Mouse (Mus musculus) E14TG2a.4 (cell line): ENCODE measurements around the gene Kctd8.

Experiments used
- H3K27me3 ChIP-seq: 2 replicates; pipeline ENCODE4 v1.6.1; 2014; ENCODE audit warnings: low read length, control low read depth; ENCODE audit not compliant: insufficient read depth
- H3K36me3 ChIP-seq: 2 replicates; pipeline ENCODE4 v1.6.1; 2014; ENCODE audit warnings: low read length, control low read depth; ENCODE audit not compliant: insufficient read depth
- H3K4me1 ChIP-seq: replicated peaks from 2 replicates; pipeline ENCODE4 v1.6.1; 2014; ENCODE audit warnings: low read depth, low read length, control low read depth
- H3K4me3 ChIP-seq: replicated peaks from 2 replicates; pipeline ENCODE4 v1.5.1; 2014; ENCODE audit warnings: mild to moderate bottlenecking, low read length
- H3K9me3 ChIP-seq: 2 replicates; pipeline ENCODE4 v1.6.1; 2014; ENCODE audit warnings: low read length, control low read depth
- CTCF ChIP-seq: conservative IDR thresholded peaks from 2 replicates; pipeline ENCODE4 v1.5.1; 2014; ENCODE audit warnings: low read length
- NANOG ChIP-seq: IDR thresholded peaks from 2 replicates; pipeline ENCODE4 v1.6.1; 2014; ENCODE audit warnings: borderline replicate concordance, low read length, mixed read lengths
- POU5F1 ChIP-seq: IDR thresholded peaks from 2 replicates; pipeline ENCODE4 v1.6.1; 2014; ENCODE audit warnings: low read length, borderline replicate concordance

Gene Kctd8

DNA sequence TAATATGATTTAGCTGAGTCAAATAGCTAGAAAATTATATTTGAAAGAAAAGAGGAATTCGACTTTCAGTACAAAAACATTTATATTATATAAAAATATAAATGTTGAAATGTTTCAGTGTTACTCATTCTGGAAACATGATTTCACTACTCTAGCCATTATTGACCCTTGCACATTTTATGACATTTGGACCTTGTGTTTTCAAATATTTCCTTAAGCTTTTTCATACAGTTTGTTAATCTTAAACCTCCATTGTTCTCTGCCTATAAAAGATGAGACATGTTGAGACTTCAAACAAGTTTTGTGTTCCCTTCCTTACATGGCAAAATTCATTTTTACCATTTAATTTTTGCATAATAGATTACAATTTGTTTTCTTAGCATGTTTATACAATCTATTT, 118.9 kb downstream of the Kctd8 start:
- Histone ChIP-seq H3K9me3 (no peaks in the 10 kb centered on the region), H3K36me3 (no peaks in the 10 kb centered on the region), H3K4me3 (no peak overlapping the region), H3K27me3 (no peaks in the 10 kb centered on the region), H3K4me1 (no peaks in the 10 kb centered on the region)
- no peak for TF ChIP-seq POU5F1
- no peak for TF ChIP-seq NANOG
- no peak for TF ChIP-seq CTCF

GRCm38 (mm10) chr5:69215216-69215615, 126.3 kb downstream of the Kctd8 start:
- Histone ChIP-seq H3K4me3 (no peak overlapping the region), H3K27me3 (no peaks in the 10 kb centered on the region), H3K36me3 (no peaks in the 10 kb centered on the region), H3K4me1 (no peaks in the 10 kb centered on the region), H3K9me3 (no peaks in the 10 kb centered on the region)
- TF ChIP-seq POU5F1: no peak

DNA sequence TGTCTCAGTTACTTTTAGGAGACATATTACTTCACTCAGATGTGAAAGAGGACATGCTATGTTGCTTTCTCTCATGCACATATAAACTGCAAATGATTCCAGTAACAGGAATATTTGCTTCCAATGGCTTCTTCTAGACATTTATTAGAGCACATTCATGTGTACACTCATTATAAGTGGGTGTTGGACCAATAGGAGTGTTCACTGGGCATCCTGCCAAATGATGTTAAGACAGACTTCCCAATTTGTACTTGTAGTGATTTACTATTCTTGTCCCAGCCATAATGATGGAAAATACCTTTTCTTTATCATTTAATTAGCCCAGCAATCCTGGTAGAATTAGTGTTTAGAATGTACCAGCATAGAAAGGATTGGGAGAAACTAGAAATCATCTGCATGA, 132.1 kb downstream of the Kctd8 start:
- no peak for TF ChIP-seq NANOG
- TF ChIP-seq POU5F1: no peak
- no peak for TF ChIP-seq CTCF
- no peak overlapping the region for H3K4me3 ChIP-seq
- H3K36me3 ChIP-seq: no peaks in the 10 kb centered on the region
- no peaks in the 10 kb centered on the region for H3K9me3 ChIP-seq
- H3K27me3 ChIP-seq: no peaks in the 10 kb centered on the region
- H3K4me1 ChIP-seq: no peaks in the 10 kb centered on the region

DNA sequence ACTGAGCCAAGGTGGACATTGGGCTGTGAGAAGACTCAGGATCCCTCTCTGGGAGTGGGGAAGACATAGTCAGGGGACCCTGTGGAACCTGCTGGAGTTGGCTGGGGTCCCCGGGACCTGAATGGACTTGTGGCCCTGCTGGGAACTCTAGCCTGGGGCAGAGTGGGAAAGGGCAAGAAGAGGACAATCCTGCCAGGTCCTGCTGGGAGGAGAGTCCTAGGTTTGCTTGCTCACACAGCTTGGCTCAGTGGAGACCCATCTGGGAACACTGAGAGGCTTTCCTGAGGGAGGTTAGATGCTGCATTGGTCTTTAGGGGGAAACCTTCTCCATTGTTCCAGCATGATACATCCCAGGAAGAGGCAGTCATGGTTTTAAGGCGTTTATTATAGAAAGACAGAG, 133.8 kb downstream of the Kctd8 start:
- no peak overlapping the region for H3K4me3 ChIP-seq
- no peaks in the 10 kb centered on the region for H3K4me1 ChIP-seq
- no peaks in the 10 kb centered on the region for H3K36me3 ChIP-seq
- TF ChIP-seq POU5F1 (no peak), CTCF (no peak), NANOG (no peak)
- H3K27me3 ChIP-seq: no peaks in the 10 kb centered on the region
- H3K9me3 ChIP-seq: no peaks in the 10 kb centered on the region

DNA sequence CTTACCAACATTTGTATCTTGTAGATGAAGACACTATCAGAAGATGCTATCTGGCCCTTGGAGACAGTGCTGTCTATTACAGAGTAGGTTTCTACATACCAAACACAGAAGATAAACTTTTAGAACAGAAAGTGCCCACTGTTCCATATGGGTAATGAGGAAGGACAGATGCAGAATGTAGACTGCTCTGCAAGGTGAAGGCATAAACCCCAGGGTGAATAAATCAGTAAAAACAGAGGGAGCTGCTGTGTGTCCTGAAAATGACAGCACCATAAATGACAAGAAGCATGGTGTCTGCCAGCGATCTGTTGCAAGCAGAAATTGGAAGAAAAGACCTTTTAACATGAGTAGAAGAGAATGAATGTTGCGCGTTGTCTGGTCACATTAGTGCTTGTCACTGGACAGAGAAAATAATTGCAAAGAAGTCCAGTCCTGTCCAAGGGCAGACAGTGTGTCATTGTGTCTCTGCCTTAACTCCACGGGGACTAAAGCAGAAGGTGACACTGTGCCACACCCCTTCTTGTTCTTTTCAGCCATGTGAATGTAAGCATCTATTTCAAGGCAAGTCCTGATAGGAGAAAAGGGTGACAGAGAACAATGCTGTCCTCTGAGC, 181.5 kb downstream of the Kctd8 start:
- Histone ChIP-seq H3K27me3 (no peaks in the 10 kb centered on the region), H3K36me3 (no peaks in the 10 kb centered on the region), H3K9me3 (no peaks in the 10 kb centered on the region), H3K4me3 (no peak overlapping the region), H3K4me1 (no peaks in the 10 kb centered on the region)
- TF ChIP-seq POU5F1 (no peak), NANOG (no peak), CTCF (no peak)

DNA sequence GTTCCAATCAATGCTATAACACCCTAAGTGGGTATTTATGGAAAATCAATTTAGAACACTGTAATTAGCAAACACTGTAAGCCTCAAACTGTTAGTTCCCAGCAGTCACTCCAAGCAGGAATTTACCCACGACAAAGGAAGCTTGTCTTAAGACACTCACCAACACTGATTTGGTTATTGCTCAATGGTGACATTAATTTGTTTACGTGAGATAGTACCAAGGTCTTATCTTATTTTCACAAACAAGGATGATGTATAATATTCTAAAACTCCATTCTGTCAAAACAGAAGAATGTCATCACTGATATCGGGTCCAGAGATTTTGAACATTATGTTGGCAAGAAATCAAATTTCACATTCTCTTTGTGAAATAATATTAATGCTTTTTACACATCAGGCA, 185.0 kb downstream of the Kctd8 start:
- H3K27me3 ChIP-seq: no peaks in the 10 kb centered on the region
- no peak for TF ChIP-seq CTCF
- no peak for TF ChIP-seq NANOG
- no peak for TF ChIP-seq POU5F1

GRCm38 (mm10) chr5:69145827-69146226, 195.7 kb downstream of the Kctd8 start:
- Histone ChIP-seq H3K9me3 (no peaks in the 10 kb centered on the region), H3K36me3 (no peaks in the 10 kb centered on the region), H3K4me1 (no peaks in the 10 kb centered on the region), H3K27me3 (no peaks in the 10 kb centered on the region), H3K4me3 (no peak overlapping the region)
- TF ChIP-seq POU5F1: no peak
- no peak for TF ChIP-seq NANOG
- no peak for TF ChIP-seq CTCF

More for the DNA sequence above, 185.0 kb downstream of the Kctd8 start:
- no peaks in the 10 kb centered on the region for H3K36me3 ChIP-seq
- no peak overlapping the region for H3K4me3 ChIP-seq
- no peaks in the 10 kb centered on the region for H3K9me3 ChIP-seq
- no peaks in the 10 kb centered on the region for H3K4me1 ChIP-seq

- TF ChIP-seq CTCF: no peak
- no peak for TF ChIP-seq POU5F1
- Histone ChIP-seq H3K36me3 (no peaks in the 10 kb centered on the region), H3K9me3 (no peaks in the 10 kb centered on the region), H3K4me1 (no peaks in the 10 kb centered on the region), H3K4me3 (no peak overlapping the region), H3K27me3 (no peaks in the 10 kb centered on the region)
These were observed 200.4 kb downstream of the Kctd8 start for GRCm38 (mm10) chr5:69141082-69141481.

DNA sequence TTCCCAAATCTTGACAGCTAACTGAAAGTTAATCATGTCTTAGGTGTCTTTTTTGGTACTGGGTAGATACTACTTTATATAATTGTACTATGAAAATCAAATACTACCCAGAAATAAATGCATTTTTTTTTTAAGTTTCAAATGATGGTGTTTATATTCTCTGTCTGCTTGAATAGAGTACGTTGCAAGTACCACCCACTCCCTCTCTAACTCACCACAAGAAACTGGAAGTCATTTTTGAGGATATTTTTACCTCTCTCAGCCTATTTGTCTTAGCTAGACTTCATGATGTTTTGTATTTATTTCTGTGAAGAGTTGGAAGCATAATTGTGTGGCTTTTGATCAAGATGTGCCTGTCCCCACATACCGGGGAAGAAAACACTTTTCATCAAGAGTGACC, 232.8 kb downstream of the Kctd8 start:
- TF ChIP-seq POU5F1 (no peak), NANOG (no peak), CTCF (no peak)
- H3K36me3 ChIP-seq: no peaks in the 10 kb centered on the region
- no peaks in the 10 kb centered on the region for H3K9me3 ChIP-seq
- H3K4me1 ChIP-seq: no peaks in the 10 kb centered on the region
- H3K4me3 ChIP-seq: no peak overlapping the region
- no peaks in the 10 kb centered on the region for H3K27me3 ChIP-seq

DNA sequence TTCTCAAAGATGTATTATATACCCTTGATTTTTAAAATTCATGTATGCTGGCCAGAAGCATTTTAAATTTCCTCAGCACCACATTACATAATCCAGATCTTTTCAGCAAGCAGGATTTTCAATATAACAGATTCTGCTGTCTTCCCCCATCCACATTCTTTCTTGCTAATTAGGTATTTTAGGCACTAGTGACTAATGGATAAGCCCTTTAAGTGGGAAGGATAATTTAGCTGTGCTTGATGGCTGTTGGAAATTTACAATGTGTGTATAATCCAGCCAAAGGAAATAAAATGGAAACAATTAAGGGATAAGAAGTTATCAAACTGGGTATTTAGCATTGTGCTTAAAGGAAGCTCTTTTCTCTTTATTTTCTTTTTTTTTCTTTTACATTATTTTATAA, 252.6 kb downstream of the Kctd8 start:
- H3K36me3 ChIP-seq: no peaks in the 10 kb centered on the region
- H3K4me1 ChIP-seq: no peaks in the 10 kb centered on the region
- TF ChIP-seq POU5F1 (no peak), CTCF (no peak), NANOG (no peak)
- no peaks in the 10 kb centered on the region for H3K27me3 ChIP-seq
- H3K9me3 ChIP-seq: no peaks in the 10 kb centered on the region
- H3K4me3 ChIP-seq: no peak overlapping the region
